Mouse (Mus musculus) cerebellum, adult 8-10 months (tissue): ENCODE measurements around the gene Polr2g.

Experiments
- DNase-seq: peaks from one replicate; pipeline ENCODE4 v3.0.0; 2022

Polr2g gene

GRCm38 (mm10) chr19:8756635-8757387 is 41.6 kb downstream of the Polr2g start, which contains the start of gene Nxf1:
Nxf1 (plus strand) TSS chr19:8757073.
- DNase-seq: peak; percentile 85

GRCm38 (mm10) chr19:8755652-8756051 is 42.7 kb downstream of the Polr2g start:
- no peak for DNase-seq

GRCm38 (mm10) chr19:8747368-8747767 is 51.0 kb downstream of the Polr2g start:
- no peak for DNase-seq

GRCm38 (mm10) chr19:8745382-8745781 is 53.0 kb downstream of the Polr2g start:
- DNase-seq: no peak
